Mouse (Mus musculus) MEL (cell line): Measurements from ENCODE around the gene Rps6kc1. TPM values are rescaled to one million over a fixed set of nuclear protein-coding genes. Genes with fewer than 3 reads are reported as not detected.

ENCODE experiments used
- DNase-seq: peaks from one replicate; pipeline ENCODE4 v3.0.0; 2011; ENCODE audit warnings: low read depth, low spot score
- H3K27ac ChIP-seq: 2 replicates; pipeline ENCODE4 v1.5.1; 2012; ENCODE audit warnings: low read depth, mild to moderate bottlenecking, control low read depth, low read length, moderate library complexity; ENCODE audit not compliant: control insufficient read depth
- H3K27me3 ChIP-seq, 2 experiments: fragments of 150-350 bp in 1 of 2; sonication (generic) in 1 of 2; 2 replicates each; pipeline ENCODE4 v1.6.1; 2012; ENCODE audit warnings: low read length in 2 of 2, mild to moderate bottlenecking in 2 of 2, improper control_type of control experiment in 1 of 2, moderate library complexity in 1 of 2; ENCODE audit not compliant: insufficient read depth in 2 of 2, control insufficient read depth in 1 of 2
- H3K36me3 ChIP-seq, 2 experiments: 2 replicates each; pipeline ENCODE4 v1.6.1; 2012 to 2014; ENCODE audit warnings: low read length in 2 of 2, improper control_type of control experiment in 1 of 2, inconsistent platforms in 1 of 2, mild to moderate bottlenecking in 1 of 2; ENCODE audit not compliant: insufficient read depth in 2 of 2, control insufficient read depth in 1 of 2
- H3K4me1 ChIP-seq, 2 experiments: fragments of 150-350 bp in 1 of 2; sonication (generic) in 1 of 2; 2 replicates each; pipeline ENCODE4 v1.6.1; 2012; ENCODE audit warnings: low read length in 2 of 2, improper control_type of control experiment in 1 of 2, mild to moderate bottlenecking in 1 of 2; ENCODE audit not compliant: insufficient read depth in 2 of 2, control insufficient read depth in 1 of 2
- H3K4me3 ChIP-seq, 2 experiments: fragments of 150-350 bp in 1 of 2; sonication (generic) in 1 of 2; 2 replicates each; pipeline ENCODE4 v1.5.1; 2012; ENCODE audit warnings: low read depth in 2 of 2, low read length in 2 of 2, mild to moderate bottlenecking in 2 of 2, moderate library complexity in 2 of 2, control low read depth in 1 of 2, improper control_type of control experiment in 1 of 2; ENCODE audit not compliant: control insufficient read depth in 1 of 2, insufficient read depth in 1 of 2
- H3K79me2 ChIP-seq: 2 replicates; pipeline ENCODE4 v1.6.1; 2012; ENCODE audit warnings: mild to moderate bottlenecking, low read length, moderate library complexity; ENCODE audit not compliant: control insufficient read depth, poor library complexity, insufficient read depth
- H3K9ac ChIP-seq: 2 replicates; pipeline ENCODE4 v1.6.1; 2012; ENCODE audit warnings: low read depth, mild to moderate bottlenecking, control low read depth, low read length, moderate library complexity; ENCODE audit not compliant: control insufficient read depth, poor library complexity, severe bottlenecking
- H3K9me3 ChIP-seq: fragments of 150-350 bp; sonication (generic); replicated peaks from 2 replicates; pipeline ENCODE4 v1.6.1; 2012; ENCODE audit warnings: mild to moderate bottlenecking, low read length, improper control_type of control experiment, moderate library complexity; ENCODE audit not compliant: insufficient read depth
- BHLHE40 ChIP-seq: IDR thresholded peaks from 2 replicates; pipeline ENCODE4 v1.6.1; 2012; ENCODE audit warnings: low read depth, mild to moderate bottlenecking, inconsistent platforms, low read length, improper control_type of control experiment, borderline replicate concordance
- CHD1 ChIP-seq: IDR thresholded peaks from 2 replicates; pipeline ENCODE4 v1.6.1; 2012; ENCODE audit warnings: low read depth, mild to moderate bottlenecking, inconsistent platforms, low read length, improper control_type of control experiment
- E2F4 ChIP-seq: IDR thresholded peaks from 2 replicates; pipeline ENCODE4 v1.6.1; 2011; ENCODE audit warnings: low read depth, low read length, improper control_type of control experiment, borderline replicate concordance
- ELF1 ChIP-seq: IDR thresholded peaks from 2 replicates; pipeline ENCODE4 v1.6.1; 2014; ENCODE audit warnings: low read depth, mild to moderate bottlenecking, inconsistent platforms, low read length, improper control_type of control experiment, moderate library complexity
- EP300 ChIP-seq, 2 experiments: IDR thresholded peaks; 2 replicates each; pipeline ENCODE4 v1.6.1; 2011; ENCODE audit warnings: improper control_type of control experiment in 2 of 2, low read length in 2 of 2, low read depth in 1 of 2, mild to moderate bottlenecking in 1 of 2
- MEF2A ChIP-seq: IDR thresholded peaks from 2 replicates; pipeline ENCODE4 v1.6.1; 2014; ENCODE audit warnings: low read depth, mild to moderate bottlenecking, inconsistent platforms, low read length, improper control_type of control experiment; ENCODE audit not compliant: poor library complexity, insufficient replicate concordance, severe bottlenecking; ENCODE audit errors: extremely low read depth
- MYC ChIP-seq: IDR thresholded peaks from 2 replicates; pipeline ENCODE4 v1.6.1; 2011; ENCODE audit warnings: low read depth, mild to moderate bottlenecking, low read length, improper control_type of control experiment, moderate library complexity
- NRF1 ChIP-seq: IDR thresholded peaks from 2 replicates; pipeline ENCODE4 v1.6.1; 2014; ENCODE audit warnings: low read depth, mild to moderate bottlenecking, inconsistent platforms, low read length, improper control_type of control experiment, moderate library complexity; ENCODE audit not compliant: poor library complexity, insufficient read depth, severe bottlenecking
- POLR2AphosphoS2 ChIP-seq: IDR thresholded peaks from 2 replicates; pipeline ENCODE4 v1.6.1; 2011; ENCODE audit warnings: low read length, improper control_type of control experiment
- POLR2AphosphoS5 ChIP-seq: IDR thresholded peaks from 2 replicates; pipeline ENCODE4 v1.6.1; 2012; ENCODE audit warnings: low read depth, borderline replicate concordance, mild to moderate bottlenecking, inconsistent platforms, low read length, moderate library complexity, mixed read lengths
- RAD21 ChIP-seq: IDR thresholded peaks from 2 replicates; pipeline ENCODE4 v1.6.1; 2011; ENCODE audit warnings: mild to moderate bottlenecking, low read depth, low read length, improper control_type of control experiment
- SIN3A ChIP-seq: IDR thresholded peaks from 2 replicates; pipeline ENCODE4 v1.6.1; 2012; ENCODE audit warnings: low read length, improper control_type of control experiment, inconsistent platforms
- TAL1 ChIP-seq: IDR thresholded peaks from 2 replicates; pipeline ENCODE4 v1.6.1; 2012; ENCODE audit warnings: mild to moderate bottlenecking, inconsistent platforms, low read length, moderate library complexity, mixed read lengths
- TBP ChIP-seq: IDR thresholded peaks from 2 replicates; pipeline ENCODE4 v1.8.0; 2011; ENCODE audit warnings: low read depth, low read length, improper control_type of control experiment
- TCF12 ChIP-seq: IDR thresholded peaks from 2 replicates; pipeline ENCODE4 v1.6.1; 2014; ENCODE audit warnings: low read depth, mild to moderate bottlenecking, inconsistent platforms, low read length, improper control_type of control experiment, moderate library complexity
- UBTF ChIP-seq: IDR thresholded peaks from 2 replicates; pipeline ENCODE4 v1.6.1; 2012; ENCODE audit warnings: low read depth, mild to moderate bottlenecking, inconsistent platforms, low read length, improper control_type of control experiment, moderate library complexity, borderline replicate concordance; ENCODE audit not compliant: insufficient read depth
- USF1 ChIP-seq: IDR thresholded peaks from 2 replicates; pipeline ENCODE4 v1.6.1; 2014; ENCODE audit warnings: low read depth, mild to moderate bottlenecking, inconsistent platforms, low read length, improper control_type of control experiment, moderate library complexity
- ZC3H11A ChIP-seq: IDR thresholded peaks from 2 replicates; pipeline ENCODE4 v1.6.1; 2012; ENCODE audit warnings: low read depth, mild to moderate bottlenecking, inconsistent platforms, low read length, improper control_type of control experiment
- ZKSCAN1 ChIP-seq: IDR thresholded peaks from 2 replicates; pipeline ENCODE4 v1.6.1; 2012; ENCODE audit warnings: low read depth, mild to moderate bottlenecking, inconsistent platforms, low read length, improper control_type of control experiment, moderate library complexity
- ZMIZ1 ChIP-seq: IDR thresholded peaks from 2 replicates; pipeline ENCODE4 v1.6.1; 2012; ENCODE audit warnings: low read depth, mild to moderate bottlenecking, inconsistent platforms, low read length, improper control_type of control experiment, moderate library complexity
- ZNF384 ChIP-seq: IDR thresholded peaks from 2 replicates; pipeline ENCODE4 v1.6.1; 2012; ENCODE audit warnings: low read depth, mild to moderate bottlenecking, inconsistent platforms, low read length, improper control_type of control experiment
- polyA plus RNA-seq, 2 experiments: library from polyadenylated mRNA; stranded (reverse) in 1 of 2; unstranded in 1 of 2; fragments of >175 nt in 1 of 2; fragments of >200 nt in 1 of 2; gene quantifications; 2 replicates each; pipeline versions ENCODE4 v1.2.1 to v1.2.4; 2012; ENCODE audit warnings: low replicate concordance in 2 of 2, low read depth in 1 of 2; ENCODE audit not compliant: insufficient read length in 2 of 2, insufficient read depth in 1 of 2, missing spikeins in 1 of 2
- total RNA-seq: library from RNA; depleted of rRNA; stranded (reverse); fragments of 300-350 nt; gene quantifications from 2 replicates; pipeline ENCODE4 v1.2.3, GENCODE M21; 2012

Gene Rps6kc1
- total and polyA plus RNA-seq, 3 experiments: 26.2 to 26.5 TPM; not detected in 1

GRCm38 (mm10) chr1:190729516-190730088 is 182.0 kb downstream of the Rps6kc1 start:
- DNase-seq: no peak
- Histone ChIP-seq H3K27ac (no peak overlapping the region), H3K4me3 (no peak overlapping the region), H3K27me3 (no peaks in the 10 kb centered on the region), H3K79me2 (no peaks in the 10 kb centered on the region), H3K36me3 (no peaks in the 10 kb centered on the region), H3K9ac (no peak overlapping the region), H3K9me3 (no peaks in the 10 kb centered on the region), H3K4me1 (no peaks in the 10 kb centered on the region)
- no peak for TF ChIP-seq TCF12
- TF ChIP-seq ZKSCAN1: no peak
- no peak for TF ChIP-seq UBTF
- TF ChIP-seq USF1: no peak
- TF ChIP-seq BHLHE40: no peak
- no peak for TF ChIP-seq E2F4
- TF ChIP-seq TAL1: no peak
- TF ChIP-seq ELF1: no peak
- no peak for TF ChIP-seq RAD21

- H3K4me1 ChIP-seq: no peaks in the 10 kb centered on the region
- H3K9ac ChIP-seq: no peak overlapping the region
- no peaks in the 10 kb centered on the region for H3K9me3 ChIP-seq
- no peaks in the 10 kb centered on the region for H3K36me3 ChIP-seq
- no peaks in the 10 kb centered on the region for H3K79me2 ChIP-seq
- no peak overlapping the region for H3K4me3 ChIP-seq
- H3K27me3 ChIP-seq: no peaks in the 10 kb centered on the region
- TF ChIP-seq TBP (no peak), EP300 (IDR thresholded peaks at IDR 0.05; ENCODE audit: low read depth in 1 of 2, low read length in 2 of 2) (no peak), ZC3H11A (no peak), ZMIZ1 (no peak), ZNF384 (no peak), SIN3A (no peak), TCF12 (no peak), MEF2A (no peak), ELF1 (no peak), POLR2AphosphoS5 (no peak), NRF1 (no peak), BHLHE40 (no peak), POLR2AphosphoS2 (no peak), CHD1 (no peak), MYC (no peak)
- H3K27ac ChIP-seq: no peak overlapping the region
- DNase-seq: no peak
Observed at GRCm38 (mm10) chr1:190728111-190728651, 183.4 kb downstream of the Rps6kc1 start.
